Mouse (Mus musculus) hindbrain, postnatal 0 days (tissue): ENCODE measurements around the gene Zdhhc4. TPM values are rescaled to one million over a fixed set of nuclear protein-coding genes. Genes with fewer than 3 reads are reported as not detected.

Experiments
- ATAC-seq: fragments of 200-750 bp; cut with Nextera tagmentation; 2 replicates; pipeline ENCODE4 v1.8.0; 2017; ENCODE audit warnings: mild to moderate bottlenecking, moderate TSS enrichment, moderate library complexity
- DNase-seq: peaks from one replicate; pipeline ENCODE4 v3.0.0-alpha.2; 2015; ENCODE audit warnings: low spot score
- H3K27ac ChIP-seq: fragments of 300-500 bp; sonication (generic); 2 replicates; pipeline ENCODE4 v1.5.1; 2014; ENCODE audit warnings: mild to moderate bottlenecking
- H3K27me3 ChIP-seq: fragments of 300-500 bp; sonication (generic); 2 replicates; pipeline ENCODE4 v1.6.1; 2014; ENCODE audit warnings: low read length, mixed read lengths; ENCODE audit not compliant: insufficient read depth
- H3K36me3 ChIP-seq: fragments of 300-500 bp; sonication (generic); 2 replicates; pipeline ENCODE4 v1.6.1; 2014; ENCODE audit warnings: low read length, mixed read lengths; ENCODE audit not compliant: insufficient read depth
- H3K4me1 ChIP-seq: fragments of 300-500 bp; sonication (generic); 2 replicates; pipeline ENCODE4 v1.6.1; 2014; ENCODE audit warnings: antibody characterized with exemption, low read length, mixed read lengths; ENCODE audit not compliant: insufficient read depth
- H3K4me2 ChIP-seq: fragments of 300-500 bp; sonication (generic); 2 replicates; pipeline ENCODE4 v1.6.1; 2014; ENCODE audit warnings: low read depth, mild to moderate bottlenecking, low read length, moderate library complexity, mixed read lengths
- H3K4me3 ChIP-seq: fragments of 300-500 bp; sonication (generic); 2 replicates; pipeline ENCODE4 v1.5.1; 2014; ENCODE audit warnings: low read length
- H3K9ac ChIP-seq: fragments of 300-500 bp; sonication (generic); replicated peaks from 2 replicates; pipeline ENCODE4 v1.6.1; 2014; ENCODE audit warnings: mild to moderate bottlenecking, low read length, moderate library complexity, mixed read lengths
- H3K9me3 ChIP-seq: fragments of 300-500 bp; sonication (generic); 2 replicates; pipeline ENCODE4 v1.6.1; 2016; ENCODE audit warnings: low read length, mixed read lengths
- CTCF ChIP-seq: IDR thresholded peaks from 2 replicates; pipeline ENCODE4 v1.5.1; 2016; ENCODE audit warnings: antibody characterized with exemption, control low read depth, low read depth
- WGBS: fragments of 180-500 bp; shearing (Covaris S2); extraction: QIAGEN DNeasy Blood & Tissue Kit; methylation state at CpG from one replicate; pipeline ENCODE4 v1.1.7; 2014; 5-methylcytosine and 5-hydroxymethylcytosine counted together
- polyA plus RNA-seq: library from polyadenylated mRNA; unstranded; fragments of >200 nt; fragmentation: Nextera tagmentation; extraction: Ambion mirVana; gene quantifications from 2 replicates; pipeline ENCODE4 v1.2.1, GENCODE M21; 2015
- total RNA-seq: library from RNA; depleted of rRNA; stranded (reverse); fragments of >200 nt; gene quantifications from 2 replicates; pipeline ENCODE4 v1.2.3, GENCODE M21; 2014

The Zdhhc4 gene
- total and polyA plus RNA-seq, 2 experiments from 2014 or later: 84.4 to 92.1 TPM

- peak overlapping the region; percentile 47; the same call in 1 of the 2 replicates for H3K9ac ChIP-seq
- H3K9me3 ChIP-seq: no peaks in the 10 kb centered on the region
- TF ChIP-seq CTCF: no peak
- H3K4me3 ChIP-seq: peak overlapping the region; percentile 39
- H3K27ac ChIP-seq: no peak overlapping the region
- peak; percentile 13; the same call in 1 of the 2 replicates for ATAC-seq
- H3K4me1 ChIP-seq: peaks cover 14% of the 10 kb centered on the region; the same call in 1 of the 2 replicates
- peak overlapping the region; percentile 72 for H3K4me2 ChIP-seq
- H3K27me3 ChIP-seq: peaks cover 25% of the 10 kb centered on the region
- 2% methylated on average over 34 of the region's 36 CpGs for WGBS
- no peaks in the 10 kb centered on the region for H3K36me3 ChIP-seq
- peak; percentile 30 for DNase-seq
Observed at GRCm38 (mm10) chr5:143369611-143370255, 40.7 kb upstream of the Zdhhc4 start.

GRCm38 (mm10) chr5:143367931-143368330, 38.9 kb upstream of the Zdhhc4 start:
- Histone ChIP-seq H3K27ac (peak overlapping the region; percentile 11; the same call in 1 of the 2 replicates), H3K27me3 (peaks cover 8% of the 10 kb centered on the region), H3K9ac (no peak overlapping the region), H3K4me1 (peaks cover 11% of the 10 kb centered on the region; the same call in 1 of the 2 replicates), H3K4me3 (no peak overlapping the region), H3K9me3 (no peaks in the 10 kb centered on the region), H3K4me2 (no peak overlapping the region), H3K36me3 (no peaks in the 10 kb centered on the region)
- WGBS: 59% methylated on average over 3 of the region's 3 CpGs
- peak; percentile 43 for ATAC-seq
- TF ChIP-seq CTCF: no peak
- peak; percentile 65 for DNase-seq

GRCm38 (mm10) chr5:143363678-143364615, 34.9 kb upstream of the Zdhhc4 start:
- Histone ChIP-seq H3K9me3 (no peaks in the 10 kb centered on the region), H3K9ac (peak overlapping the region; percentile 64), H3K4me3 (peak overlapping the region; percentile 43), H3K27ac (no peak overlapping the region), H3K4me1 (no peaks in the 10 kb centered on the region), H3K27me3 (no peaks in the 10 kb centered on the region), H3K4me2 (peak overlapping the region; percentile 71), H3K36me3 (no peaks in the 10 kb centered on the region)
- DNase-seq (peak; percentile 75), ATAC-seq (peak; percentile 77)
- WGBS: 0% methylated on average over 47 of the region's 47 CpGs
- no peak for TF ChIP-seq CTCF

- Histone ChIP-seq H3K27me3 (peaks cover 5% of the 10 kb centered on the region; the same call in 1 of the 2 replicates), H3K9me3 (no peaks in the 10 kb centered on the region), H3K4me2 (no peak overlapping the region), H3K4me1 (0 out of 2 replicates have a peak, but pooled peaks cover 4% of the 10 kb centered on the region), H3K36me3 (no peaks in the 10 kb centered on the region), H3K27ac (no peak overlapping the region), H3K4me3 (no peak overlapping the region), H3K9ac (no peak overlapping the region)
- WGBS: 52% methylated on average over 7 of the region's 7 CpGs
- no peak for TF ChIP-seq CTCF
- DNase-seq (no peak), ATAC-seq (no peak)
Observed at GRCm38 (mm10) chr5:143361428-143361827, 32.4 kb upstream of the Zdhhc4 start.

- Histone ChIP-seq H3K4me2 (no peak overlapping the region), H3K9ac (no peak overlapping the region), H3K27ac (no peak overlapping the region), H3K4me1 (0 out of 2 replicates have a peak, but pooled peaks cover 4% of the 10 kb centered on the region), H3K27me3 (peaks cover 5% of the 10 kb centered on the region; the same call in 1 of the 2 replicates), H3K36me3 (no peaks in the 10 kb centered on the region), H3K9me3 (no peaks in the 10 kb centered on the region), H3K4me3 (no peak overlapping the region)
- no peak for DNase-seq
- ATAC-seq: no peak
- 56% methylated on average over 5 of the region's 5 CpGs for WGBS
- TF ChIP-seq CTCF: peak; percentile 65
Observed at GRCm38 (mm10) chr5:143360000-143360399, 30.9 kb upstream of the Zdhhc4 start.

GRCm38 (mm10) chr5:143359263-143359662, 30.2 kb upstream of the Zdhhc4 start:
- Histone ChIP-seq H3K4me3 (no peak overlapping the region), H3K36me3 (no peaks in the 10 kb centered on the region), H3K4me2 (no peak overlapping the region), H3K9me3 (no peaks in the 10 kb centered on the region), H3K27ac (no peak overlapping the region), H3K9ac (no peak overlapping the region), H3K27me3 (peaks cover 5% of the 10 kb centered on the region; the same call in 1 of the 2 replicates), H3K4me1 (0 out of 2 replicates have a peak, but pooled peaks cover 4% of the 10 kb centered on the region)
- 41% methylated on average over 7 of the region's 7 CpGs for WGBS
- no peak for DNase-seq
- no peak for ATAC-seq
- TF ChIP-seq CTCF: no peak
